Comparison of ENCODE assay signal across 8 mouse cellular contexts in the genomic region with DNA sequence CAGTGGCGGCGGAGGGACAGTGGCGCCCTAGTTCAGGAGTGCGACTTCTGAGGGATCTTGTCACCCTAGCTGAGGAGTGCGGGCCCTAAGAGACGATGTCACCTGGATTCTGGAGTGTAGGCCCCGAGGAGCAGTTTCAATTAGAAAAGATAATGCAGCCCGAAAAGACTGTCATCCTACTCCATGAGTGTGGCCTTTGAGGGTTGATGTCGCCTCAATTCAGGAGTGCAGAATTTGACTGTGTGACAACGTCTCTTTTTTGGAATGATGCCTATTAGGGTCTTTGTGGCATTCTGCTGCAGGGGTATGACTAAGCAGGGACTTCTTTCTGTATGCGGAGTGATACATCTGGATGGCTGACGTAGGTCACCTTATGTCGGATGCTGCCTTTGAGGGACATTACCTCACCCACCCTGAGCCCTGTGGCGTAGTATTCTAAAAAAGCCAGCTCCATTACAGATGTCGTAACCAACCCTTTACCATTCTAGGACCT. TPM values are rescaled to one million over a fixed set of nuclear protein-coding genes. Genes with fewer than 3 reads are reported as not detected.
DNase-seq lines count a peak whose midpoint lies in the region; ATAC-seq and TF ChIP-seq lines count a peak whose summit lies in the region.

No protein-coding gene starts in this region.

- H3K27me3 ChIP-seq in forebrain, embryonic 16.5 days (replicated peaks; ENCODE audit: control insufficient read depth, insufficient read depth, low read length): no peaks in the 10 kb centered on the region
- no peaks in the 10 kb centered on the region for H3K27me3 ChIP-seq in intestine, embryonic 16.5 days (replicated peaks; ENCODE audit: control insufficient read depth, insufficient read depth, low read length)
- no peaks in the 10 kb centered on the region for H3K27me3 ChIP-seq in liver, embryonic 14.5 days (ENCODE audit: control insufficient read depth, insufficient read depth, low read length)
- H3K27me3 ChIP-seq in neural tube, embryonic 12.5 days (replicated peaks): no peaks in the 10 kb centered on the region

- H3K9me3 ChIP-seq in forebrain, embryonic 16.5 days (ENCODE audit: control insufficient read depth, low read length): no peaks in the 10 kb centered on the region
- no peaks in the 10 kb centered on the region for H3K9me3 ChIP-seq in intestine, embryonic 16.5 days (ENCODE audit: control insufficient read depth, low read length)
- no peaks in the 10 kb centered on the region for H3K9me3 ChIP-seq in liver, embryonic 14.5 days (ENCODE audit: control insufficient read depth, low read length)
- H3K9me3 ChIP-seq in neural tube, embryonic 12.5 days: no peaks in the 10 kb centered on the region

- H3K4me2 ChIP-seq in forebrain, embryonic 16.5 days (ENCODE audit: low read length): peak overlapping the region; percentile 81
- H3K4me2 ChIP-seq in intestine, embryonic 16.5 days (ENCODE audit: low read depth, low read length): peak overlapping the region; percentile 62
- peak overlapping the region; percentile 92 for H3K4me2 ChIP-seq in liver, embryonic 14.5 days (ENCODE audit: low read depth)
- H3K4me2 ChIP-seq in neural tube, embryonic 12.5 days (replicated peaks): peak overlapping the region; percentile 76

- peak overlapping the region; percentile 78 for H3K4me3 ChIP-seq in forebrain, embryonic 16.5 days (replicated peaks; ENCODE audit: low read length)
- peak overlapping the region; percentile 72 for H3K4me3 ChIP-seq in intestine, embryonic 16.5 days (ENCODE audit: low read length)
- peak overlapping the region; percentile 92 to 99 for H3K4me3 ChIP-seq in liver, embryonic 14.5 days (ENCODE audit: insufficient read depth in 1 of 2, low read depth in 2 of 2, low read length in 2 of 2)
- H3K4me3 ChIP-seq in neural tube, embryonic 12.5 days: peak overlapping the region; percentile 78

- H3K4me1 ChIP-seq in forebrain, embryonic 16.5 days (replicated peaks; ENCODE audit: control insufficient read depth, insufficient read depth, low read length): peaks cover 23% of the 10 kb centered on the region
- peaks cover 9% of the 10 kb centered on the region for H3K4me1 ChIP-seq in intestine, embryonic 16.5 days (ENCODE audit: control insufficient read depth, insufficient read depth, low read length)
- peaks cover 8 to 17% of the 10 kb centered on the region in 2 experiments for H3K4me1 ChIP-seq in liver, embryonic 14.5 days (replicated peaks; ENCODE audit: control insufficient read depth in 2 of 2, insufficient read depth in 2 of 2, low read length in 1 of 2)
- H3K4me1 ChIP-seq in neural tube, embryonic 12.5 days: peaks cover 20% of the 10 kb centered on the region

- DNase-seq in thymus, postnatal 0 days (ENCODE audit: low spot score): peak; percentile 71
- no peak for DNase-seq in thymus, postnatal 25 days
- DNase-seq in c-Kit-negative CD71-positive TER-119-positive erythroid progenitor cells, embryonic 14.5 days (ENCODE audit: low read depth, low spot score): peak; percentile 49
- peak; percentile 58 to 72 (median 68) for DNase-seq in liver, embryonic 14.5 days (ENCODE audit: low read depth in 3 of 3, low spot score in 3 of 3)
- no peak for DNase-seq in gastrocnemius, postnatal 25 days

- peak; percentile 72 for ATAC-seq in forebrain, embryonic 16.5 days
- peak; percentile 76 for ATAC-seq in intestine, embryonic 16.5 days
- peak; percentile 66 for ATAC-seq in liver, embryonic 14.5 days (ENCODE audit: insufficient read depth)
- ATAC-seq in neural tube, embryonic 12.5 days (ENCODE audit: low FRiP score, low read depth): peak; percentile 87

- peak overlapping the region; percentile 91 for H3K27ac ChIP-seq in forebrain, embryonic 16.5 days (ENCODE audit: low read length)
- H3K27ac ChIP-seq in intestine, embryonic 16.5 days (ENCODE audit: low read length): peak overlapping the region; percentile 81
- H3K27ac ChIP-seq in liver, embryonic 14.5 days: peak overlapping the region; percentile 97
- peak overlapping the region; percentile 70; the same call in 1 of the 2 replicates for H3K27ac ChIP-seq in neural tube, embryonic 12.5 days

- peak overlapping the region; percentile 73 for H3K9ac ChIP-seq in forebrain, embryonic 16.5 days (replicated peaks; ENCODE audit: low read depth, low read length)
- peak overlapping the region; percentile 80 for H3K9ac ChIP-seq in intestine, embryonic 16.5 days (ENCODE audit: low read depth, low read length)
- H3K9ac ChIP-seq in liver, embryonic 14.5 days (replicated peaks): peak overlapping the region; percentile 93
- peak overlapping the region; percentile 78 for H3K9ac ChIP-seq in neural tube, embryonic 12.5 days

- TF ChIP-seq EP300 in liver, embryonic 14.5 days (IDR thresholded peaks at IDR 0.05; ENCODE audit: low read depth): no peak

- under 1% methylated on average over 15 of the region's 15 CpGs for WGBS in forebrain, embryonic 16.5 days
- under 1% methylated on average over 15 of the region's 15 CpGs for WGBS in intestine, embryonic 16.5 days
- WGBS in liver, embryonic 14.5 days (ENCODE audit: insufficient replicate concordance): 0% methylated on average over 14 of the region's 15 CpGs
- 2% methylated on average over 15 of the region's 15 CpGs for WGBS in neural tube, embryonic 12.5 days

- no peak for TF ChIP-seq CTCF in liver, embryonic 14.5 days (IDR thresholded peaks at IDR 0.05; ENCODE audit: low read depth)

- peaks cover 29% of the 10 kb centered on the region for H3K36me3 ChIP-seq in forebrain, embryonic 16.5 days (ENCODE audit: control insufficient read depth, insufficient read depth)
- H3K36me3 ChIP-seq in intestine, embryonic 16.5 days (ENCODE audit: control insufficient read depth, insufficient read depth, low read length): peaks cover 10% of the 10 kb centered on the region; the same call in 1 of the 2 replicates
- peaks cover 32% of the 10 kb centered on the region for H3K36me3 ChIP-seq in liver, embryonic 14.5 days (replicated peaks; ENCODE audit: control insufficient read depth, insufficient read depth, low read depth)
- H3K36me3 ChIP-seq in neural tube, embryonic 12.5 days: peaks cover 34% of the 10 kb centered on the region

RNA-seq across cellular contexts. Expression of gene Zwint, which starts 0.4 kb away (rescaled TPM):
- polyA plus RNA-seq in thymus, postnatal 0 days (2015; fragmentation: Nextera tagmentation; extraction: Ambion mirVana): 176 and 177 TPM in 2 replicates
- polyA plus RNA-seq in forebrain, embryonic 16.5 days (2015; fragmentation: Nextera tagmentation; extraction: Ambion mirVana): 525 and 618 TPM in 2 replicates
- polyA plus RNA-seq in intestine, embryonic 16.5 days (2015; fragmentation: Nextera tagmentation; extraction: Ambion mirVana): 169 and 190 TPM in 2 replicates
- 83.9 and 92.6 TPM in 2 replicates for polyA plus RNA-seq in liver, embryonic 14.5 days (2012; rRNA removed)
- polyA plus RNA-seq in liver, embryonic 14.5 days (2014; fragmentation: Nextera tagmentation; extraction: Ambion mirVana): 150 and 152 TPM in 2 replicates
- polyA plus RNA-seq in neural tube, embryonic 12.5 days (2016; fragmentation: Nextera tagmentation; extraction: Ambion mirVana): 404 and 419 TPM in 2 replicates
- 10 to 100 TPM; 25.2 to 31.5 TPM for total RNA-seq in gastrocnemius, postnatal 25 days (2021)

Comparison
In these comparisons a context has a peak if more than half of its experiments do, and no peak if none do; other contexts are left out.
1. DNase-seq: peak in thymus, postnatal 0 days (single experiment), c-Kit-negative CD71-positive TER-119-positive erythroid progenitor cells, embryonic 14.5 days (single experiment) and liver, embryonic 14.5 days (3 of 3); none in thymus, postnatal 25 days (single experiment) and gastrocnemius, postnatal 25 days (single experiment).
2. Peak in every context shown above with its lines, with median percentiles within 50 percentile points of each other: ATAC-seq, H3K27ac ChIP-seq, H3K4me2 ChIP-seq, H3K4me3 ChIP-seq and H3K9ac ChIP-seq.